Mouse (Mus musculus): ENCODE results near the gene Stab2. TPM values are rescaled to one million over a fixed set of nuclear protein-coding genes. Genes with fewer than 3 reads are reported as not detected.
A peak's percentile ranks its signal among the peaks of the same experiment; 100 is the strongest.

Gene Stab2
- polyA plus RNA-seq, 2 experiments = 10.8 to 17.9 TPM

DNA sequence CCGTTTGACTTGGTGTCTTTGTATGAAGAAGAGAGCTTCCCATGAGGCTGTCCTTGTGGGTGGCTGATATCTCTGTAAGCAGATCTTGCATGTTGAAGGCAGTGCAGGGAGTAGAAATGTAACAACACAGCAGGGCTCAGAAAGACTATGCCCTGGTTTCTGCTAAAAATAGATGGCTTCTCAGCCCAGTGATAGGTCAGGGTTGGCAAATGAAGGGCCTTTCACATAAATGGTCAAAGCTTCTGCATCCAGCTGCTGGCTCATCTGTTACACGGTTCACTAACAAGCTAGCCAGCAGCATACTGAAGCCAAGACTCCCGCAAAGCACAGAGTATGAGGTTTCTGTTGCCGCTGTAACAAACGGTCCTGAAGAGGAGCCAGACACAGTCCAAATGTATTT lies 34.5 kb downstream of the Stab2 start:
- DNase-seq (ENCODE audit: low read depth in 3 of 3, low spot score in 3 of 3) (no peak), ATAC-seq (ENCODE audit: insufficient read depth) (no peak)
- H3K36me3 ChIP-seq (replicated peaks; ENCODE audit: control insufficient read depth, insufficient read depth, low read depth) = no peaks in the 10 kb centered on the region
- no peak overlapping the region for H3K9ac ChIP-seq (replicated peaks)
- no peaks in the 10 kb centered on the region for H3K9me3 ChIP-seq (ENCODE audit: control insufficient read depth, low read length)
- H3K4me2 ChIP-seq (ENCODE audit: low read depth) = no peak overlapping the region
- H3K4me1 ChIP-seq (replicated peaks; ENCODE audit: control insufficient read depth in 2 of 2, insufficient read depth in 2 of 2, low read length in 1 of 2) = no peaks in the 10 kb centered on the region
- TF ChIP-seq EP300 (IDR thresholded peaks at IDR 0.05; ENCODE audit: low read depth) (no peak), CTCF (IDR thresholded peaks at IDR 0.05; ENCODE audit: low read depth) (no peak)
- H3K4me3 ChIP-seq (ENCODE audit: insufficient read depth in 1 of 2, low read depth in 2 of 2, low read length in 2 of 2) = no peak overlapping the region
- no peaks in the 10 kb centered on the region for H3K27me3 ChIP-seq (ENCODE audit: control insufficient read depth, insufficient read depth, low read length)
- WGBS (ENCODE audit: insufficient replicate concordance) = 55% methylated on average over 5 of the region's 5 CpGs
- H3K27ac ChIP-seq = no peak overlapping the region

DNA sequence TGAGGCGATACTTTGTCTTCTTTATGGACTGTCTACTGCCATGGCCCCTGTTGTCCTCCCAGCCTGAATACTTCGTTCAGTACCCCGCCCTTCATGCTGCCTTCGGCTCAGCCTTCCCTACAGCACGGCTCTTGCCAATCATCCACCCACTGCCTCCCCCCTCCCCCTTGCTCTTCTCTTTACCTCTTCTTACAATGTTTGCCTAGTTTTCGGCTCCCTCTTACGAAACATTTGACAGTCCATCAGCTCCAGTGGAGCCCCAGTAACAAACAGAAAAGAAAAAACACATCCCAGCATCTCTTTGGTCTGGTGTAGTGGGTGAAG lies 35.4 kb downstream of the Stab2 start:
- Histone ChIP-seq H3K36me3 (replicated peaks; ENCODE audit: control insufficient read depth, insufficient read depth, low read depth) (no peaks in the 10 kb centered on the region), H3K9me3 (ENCODE audit: control insufficient read depth, low read length) (no peaks in the 10 kb centered on the region)
- ATAC-seq (ENCODE audit: insufficient read depth) = peak; percentile 37; the same call in 1 of the 2 replicates

GRCm38 (mm10) chr10:86971680-86972502 lies 35.9 kb downstream of the Stab2 start:
- no peak overlapping the region for H3K27ac ChIP-seq
- H3K9me3 ChIP-seq (ENCODE audit: control insufficient read depth, low read length) = no peaks in the 10 kb centered on the region
- H3K4me3 ChIP-seq (ENCODE audit: insufficient read depth in 1 of 2, low read depth in 2 of 2, low read length in 2 of 2) = no peak overlapping the region
- H3K4me2 ChIP-seq (ENCODE audit: low read depth) = peak overlapping the region; percentile 31
- no peaks in the 10 kb centered on the region for H3K4me1 ChIP-seq (replicated peaks; ENCODE audit: control insufficient read depth in 2 of 2, insufficient read depth in 2 of 2, low read length in 1 of 2)
- TF ChIP-seq EP300 (IDR thresholded peaks at IDR 0.05; ENCODE audit: low read depth) (no peak), CTCF (IDR thresholded peaks at IDR 0.05; ENCODE audit: low read depth) (peak; percentile 74)
- no peaks in the 10 kb centered on the region for H3K27me3 ChIP-seq (ENCODE audit: control insufficient read depth, insufficient read depth, low read length)
- peak; percentile 51; the same call in 1 of the 2 replicates for ATAC-seq (ENCODE audit: insufficient read depth)
- H3K36me3 ChIP-seq (replicated peaks; ENCODE audit: control insufficient read depth, insufficient read depth, low read depth) = no peaks in the 10 kb centered on the region
- DNase-seq (ENCODE audit: low read depth in 3 of 3, low spot score in 3 of 3) = peak; percentile 16 to 27 (median 24)
- 24% methylated on average over 13 of the region's 13 CpGs for WGBS (ENCODE audit: insufficient replicate concordance)
- H3K9ac ChIP-seq (replicated peaks) = no peak overlapping the region

More for the DNA sequence above, 35.4 kb downstream of the Stab2 start:
- Histone ChIP-seq H3K27ac (no peak overlapping the region), H3K9ac (replicated peaks) (no peak overlapping the region), H3K4me2 (ENCODE audit: low read depth) (peak overlapping the region; percentile 31), H3K27me3 (ENCODE audit: control insufficient read depth, insufficient read depth, low read length) (no peaks in the 10 kb centered on the region), H3K4me3 (ENCODE audit: insufficient read depth in 1 of 2, low read depth in 2 of 2, low read length in 2 of 2) (no peak overlapping the region), H3K4me1 (replicated peaks; ENCODE audit: control insufficient read depth in 2 of 2, insufficient read depth in 2 of 2, low read length in 1 of 2) (no peaks in the 10 kb centered on the region)
- WGBS (ENCODE audit: insufficient replicate concordance) = 30% methylated on average over 7 of the region's 7 CpGs
- TF ChIP-seq EP300 (IDR thresholded peaks at IDR 0.05; ENCODE audit: low read depth) = no peak
- no peak for TF ChIP-seq CTCF (IDR thresholded peaks at IDR 0.05; ENCODE audit: low read depth)
- DNase-seq (ENCODE audit: low read depth in 3 of 3, low spot score in 3 of 3) = peak in 2 of 3 experiments; percentile 9 to 12

DNA sequence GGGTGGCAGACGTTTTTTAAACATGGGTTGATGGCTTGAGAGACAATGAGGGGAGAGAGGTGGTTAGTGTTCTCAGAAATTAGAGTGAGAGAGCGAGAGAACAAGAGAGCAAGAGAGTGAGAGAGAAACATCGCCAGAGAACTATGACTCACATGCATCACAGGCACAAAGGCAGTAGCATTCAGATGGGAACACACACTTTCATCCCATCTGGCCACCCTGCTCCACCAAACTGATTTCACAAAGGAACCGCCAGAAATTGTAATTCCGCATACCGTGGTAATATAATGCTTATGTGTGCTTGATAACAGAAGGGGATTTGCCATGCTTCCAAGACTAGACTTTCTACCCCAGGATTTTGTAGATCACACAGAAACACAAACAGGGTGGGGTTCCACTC lies 38.5 kb downstream of the Stab2 start:
- DNase-seq (ENCODE audit: low read depth in 3 of 3, low spot score in 3 of 3) = no peak
- no peak overlapping the region for H3K4me3 ChIP-seq (ENCODE audit: insufficient read depth in 1 of 2, low read depth in 2 of 2, low read length in 2 of 2)
- H3K27ac ChIP-seq = no peak overlapping the region
- no peaks in the 10 kb centered on the region for H3K4me1 ChIP-seq (replicated peaks; ENCODE audit: control insufficient read depth in 2 of 2, insufficient read depth in 2 of 2, low read length in 1 of 2)
- ATAC-seq (ENCODE audit: insufficient read depth) = no peak
- H3K9ac ChIP-seq (replicated peaks) = no peak overlapping the region
- H3K27me3 ChIP-seq (ENCODE audit: control insufficient read depth, insufficient read depth, low read length) = no peaks in the 10 kb centered on the region
- H3K4me2 ChIP-seq (ENCODE audit: low read depth) = no peak overlapping the region
- no peak for TF ChIP-seq CTCF (IDR thresholded peaks at IDR 0.05; ENCODE audit: low read depth)
- no peak for TF ChIP-seq EP300 (IDR thresholded peaks at IDR 0.05; ENCODE audit: low read depth)
- WGBS (ENCODE audit: insufficient replicate concordance) = 46% methylated on average over 6 of the region's 6 CpGs
- no peaks in the 10 kb centered on the region for H3K36me3 ChIP-seq (replicated peaks; ENCODE audit: control insufficient read depth, insufficient read depth, low read depth)
- no peaks in the 10 kb centered on the region for H3K9me3 ChIP-seq (ENCODE audit: control insufficient read depth, low read length)

DNA sequence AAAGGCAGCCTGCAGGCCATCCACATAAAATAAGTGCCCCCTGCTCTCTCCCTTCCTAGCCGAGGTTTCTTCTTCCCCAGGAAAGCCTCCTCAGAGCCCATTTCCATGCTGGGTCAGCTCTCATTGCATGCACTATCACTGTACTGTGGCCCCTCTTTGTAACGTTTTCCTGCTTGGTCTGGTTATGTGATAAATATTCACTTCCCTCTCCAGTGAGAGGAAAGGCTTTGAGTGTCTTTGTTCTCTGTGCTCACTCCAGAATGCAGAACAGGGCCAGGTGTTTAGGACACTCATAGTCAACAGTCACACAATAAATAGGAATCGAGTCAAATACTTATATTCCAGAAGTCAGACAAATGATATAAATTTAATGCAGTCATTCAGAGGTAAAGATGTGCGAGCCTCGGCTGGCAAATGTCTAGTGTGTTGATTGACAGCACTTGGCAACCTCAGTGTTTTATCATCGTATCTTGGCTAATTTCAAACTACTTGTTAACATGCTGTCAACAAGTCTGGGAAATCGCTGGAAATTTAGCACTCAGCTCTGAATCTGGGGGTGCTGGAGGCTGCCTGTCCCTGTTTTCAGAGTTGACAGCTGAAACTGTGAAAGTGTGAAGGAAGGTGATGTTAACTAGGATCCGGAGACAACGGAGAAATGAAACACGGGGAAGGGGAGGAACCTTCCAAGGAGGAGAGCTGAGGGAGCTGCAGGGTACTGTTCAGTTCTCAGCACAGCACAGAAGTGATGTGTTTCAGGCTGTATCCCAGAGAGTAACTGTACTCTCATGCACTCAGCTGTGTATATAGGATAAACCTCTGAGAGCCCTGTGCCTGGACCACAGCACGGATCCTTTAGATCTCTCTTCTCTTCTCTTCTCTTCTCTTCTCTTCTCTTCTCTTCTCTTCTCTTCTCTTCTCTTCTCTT lies 46.0 kb downstream of the Stab2 start:
- Histone ChIP-seq H3K4me2 (ENCODE audit: low read depth) (no peak overlapping the region), H3K9ac (replicated peaks) (no peak overlapping the region), H3K27ac (no peak overlapping the region), H3K4me3 (ENCODE audit: insufficient read depth in 1 of 2, low read depth in 2 of 2, low read length in 2 of 2) (no peak overlapping the region), H3K36me3 (replicated peaks; ENCODE audit: control insufficient read depth, insufficient read depth, low read depth) (no peaks in the 10 kb centered on the region), H3K27me3 (ENCODE audit: control insufficient read depth, insufficient read depth, low read length) (no peaks in the 10 kb centered on the region), H3K9me3 (ENCODE audit: control insufficient read depth, low read length) (no peaks in the 10 kb centered on the region), H3K4me1 (replicated peaks; ENCODE audit: control insufficient read depth in 2 of 2, insufficient read depth in 2 of 2, low read length in 1 of 2) (no peaks in the 10 kb centered on the region)
- WGBS (ENCODE audit: insufficient replicate concordance) = 47% methylated on average over 11 of the region's 11 CpGs
- DNase-seq (ENCODE audit: low read depth in 3 of 3, low spot score in 3 of 3) = no peak
- TF ChIP-seq CTCF (IDR thresholded peaks at IDR 0.05; ENCODE audit: low read depth) (no peak), EP300 (IDR thresholded peaks at IDR 0.05; ENCODE audit: low read depth) (no peak)
- no peak for ATAC-seq (ENCODE audit: insufficient read depth)
